Mouse (Mus musculus): ENCODE measurements at regions not wholly inside any gene's neighbourhood (a gene's known extent, or its start where the extent isn't known, plus 50 kb on each side); places are given as distances from the start of the nearest gene placed in this dataset.

DNA sequence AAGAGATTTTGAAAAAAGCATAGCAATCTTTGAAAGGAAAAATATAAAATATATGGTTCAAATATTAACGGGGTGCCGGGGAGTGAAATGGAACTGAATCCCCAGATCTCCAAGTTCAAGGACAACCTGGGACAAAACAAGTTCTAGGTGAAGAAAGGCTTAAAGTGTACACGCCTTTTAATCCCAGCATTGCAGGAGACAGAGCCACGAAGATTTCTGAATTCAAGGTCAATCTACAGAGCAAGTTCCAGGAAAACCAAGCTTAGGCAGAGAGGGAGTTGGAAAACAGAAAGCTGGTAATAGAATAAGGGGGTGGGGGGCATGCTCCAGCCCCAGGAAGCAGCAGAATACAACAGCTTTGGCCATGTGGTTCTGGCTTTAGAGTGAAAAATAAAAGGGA lies 60.2 kb upstream of the Atp1b1 start:
- TF ChIP-seq E2F4 (IDR thresholded peaks at IDR 0.05; ENCODE audit: borderline replicate concordance, low read depth, low read length) (no peak), EP300 (IDR thresholded peaks at IDR 0.05; ENCODE audit: low read depth in 1 of 2, low read length in 2 of 2) (no peak), CTCF (IDR thresholded peaks at IDR 0.05 in 2 of 3, conservative IDR thresholded peaks at IDR 0.05 in 1 of 3; ENCODE audit: control insufficient read depth in 1 of 3, insufficient read depth in 1 of 3, low read depth in 2 of 3, low read length in 3 of 3, poor library complexity in 1 of 3, severe bottlenecking in 1 of 3) (no peak), CHD2 (IDR thresholded peaks at IDR 0.05; ENCODE audit: low read length) (no peak), MAX (IDR thresholded peaks at IDR 0.05; ENCODE audit: low read length) (no peak), POLR2A (IDR thresholded peaks at IDR 0.05; ENCODE audit: control insufficient read depth in 1 of 2, insufficient read depth in 1 of 2, low read depth in 1 of 2, low read length in 2 of 2, poor library complexity in 1 of 2) (no peak), GATA1 (IDR thresholded peaks at IDR 0.05; ENCODE audit: low read depth, low read length) (no peak), KAT2A (conservative IDR thresholded peaks at IDR 0.05; ENCODE audit: low read depth, low read length) (no peak), MAFK (IDR thresholded peaks at IDR 0.05; ENCODE audit: borderline replicate concordance, low read depth, low read length) (no peak), RAD21 (IDR thresholded peaks at IDR 0.05; ENCODE audit: low read depth, low read length) (no peak), USF1 (IDR thresholded peaks at IDR 0.05; ENCODE audit: low read depth, low read length) (no peak)

All from MEL (cell line).